Mouse (Mus musculus) inflammation-experienced regulatory T-cells (primary cell): ENCODE data around the gene Tlx2. TPM values are rescaled to one million over a fixed set of nuclear protein-coding genes. Genes with fewer than 3 reads are reported as not detected.

Source experiments
- polyA plus RNA-seq, 2 experiments: library from polyadenylated mRNA; unstranded; fragments of 100-300 nt; shearing (Covaris generic); gene quantifications; one replicate each; pipeline ENCODE4 v1.2.1; 2017

The Tlx2 gene
- 1 to 10 TPM in 1 of 2 experiments, not detected in 1; 1.1 TPM for polyA plus RNA-seq

DNA sequence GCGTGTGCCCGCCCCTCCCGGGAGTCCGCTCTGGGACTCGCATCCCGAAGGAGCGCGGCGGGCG, at the start of gene Tlx2:
Gene Tlx2 (minus strand): TSS at position 47 of the 64 bp plus-strand sequence.

DNA sequence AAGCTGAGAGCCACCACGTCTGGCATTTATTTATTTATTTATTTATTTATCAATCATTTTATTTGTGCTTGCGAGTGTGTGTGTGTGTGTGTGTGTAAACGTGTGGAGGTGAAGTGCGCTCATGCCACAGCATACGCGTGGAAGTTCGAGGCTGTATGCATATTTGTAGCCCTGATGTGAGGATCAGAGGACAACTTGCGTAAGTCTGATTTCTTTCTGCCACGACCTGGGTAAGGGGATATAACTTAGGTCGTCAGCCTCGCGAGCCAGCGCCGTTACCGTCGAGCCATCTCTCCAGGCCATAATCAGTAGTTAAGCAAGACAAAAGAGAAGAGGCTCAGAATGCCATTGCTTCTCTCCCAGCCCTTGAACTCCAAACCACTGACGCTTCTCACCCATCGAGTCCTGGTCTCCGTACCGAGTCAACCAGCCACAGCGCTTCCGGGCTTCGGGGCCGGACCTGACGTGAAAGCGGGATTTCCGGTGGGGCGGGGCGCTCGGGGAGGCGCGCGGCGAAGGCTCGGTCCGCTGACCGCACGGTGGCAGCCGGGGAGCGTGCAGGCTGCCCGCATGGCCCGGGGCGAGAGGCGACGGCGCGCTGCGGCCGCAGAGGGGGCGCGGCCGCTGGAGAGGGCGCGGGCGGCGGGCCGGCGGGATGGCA, 45.0 kb upstream of the Tlx2 start, which contains the start of gene Mogs:
Gene Mogs (plus strand): TSS at position 486 of the 661 bp plus-strand sequence.

DNA sequence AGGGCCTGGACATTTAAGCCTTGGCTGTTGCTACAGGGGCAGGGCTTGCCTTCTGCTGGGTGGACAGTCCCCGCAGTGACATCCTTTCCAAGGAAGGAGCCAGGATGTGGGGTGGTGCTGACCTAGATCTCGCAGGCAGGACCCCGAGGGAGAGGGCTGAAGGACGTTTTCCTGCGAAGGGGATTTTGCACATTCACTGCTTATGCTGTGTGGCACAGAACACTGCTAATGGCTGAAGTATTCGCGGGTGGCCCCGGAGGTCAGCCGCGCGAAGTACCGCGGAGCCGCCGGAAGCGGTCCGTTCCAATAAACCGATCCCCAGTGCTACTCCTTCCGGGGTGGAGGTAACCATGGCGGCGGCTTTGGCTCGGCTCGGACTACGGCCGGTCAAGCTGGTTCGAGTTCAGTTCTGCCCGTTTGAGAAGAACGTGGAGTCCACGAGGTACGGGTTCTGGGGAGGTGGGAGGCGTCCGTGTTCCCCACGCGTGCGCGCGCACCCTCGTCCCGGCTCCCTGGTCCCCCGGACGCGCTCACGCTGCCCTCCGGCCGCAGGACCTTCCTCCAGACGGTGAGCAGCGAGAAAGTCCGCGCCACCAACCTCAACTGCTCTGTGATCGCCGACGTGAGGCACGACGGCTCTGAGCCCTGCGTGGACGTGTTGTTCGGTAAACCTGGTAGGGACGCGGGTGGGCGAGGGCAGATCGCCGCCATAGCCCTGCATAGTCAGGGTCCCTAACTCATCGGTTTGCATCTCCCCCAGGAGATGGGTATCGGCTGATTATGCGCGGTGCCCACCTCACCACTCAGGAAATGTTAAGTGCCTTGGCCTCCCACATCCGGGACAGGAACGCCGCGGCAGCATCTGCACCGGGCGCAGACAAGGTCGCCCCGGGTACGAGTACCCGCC, 38.9 kb upstream of the Tlx2 start, which contains the start of gene Mrpl53:
Gene Mrpl53 (plus strand): TSS at position 279 of the 907 bp plus-strand sequence.

DNA sequence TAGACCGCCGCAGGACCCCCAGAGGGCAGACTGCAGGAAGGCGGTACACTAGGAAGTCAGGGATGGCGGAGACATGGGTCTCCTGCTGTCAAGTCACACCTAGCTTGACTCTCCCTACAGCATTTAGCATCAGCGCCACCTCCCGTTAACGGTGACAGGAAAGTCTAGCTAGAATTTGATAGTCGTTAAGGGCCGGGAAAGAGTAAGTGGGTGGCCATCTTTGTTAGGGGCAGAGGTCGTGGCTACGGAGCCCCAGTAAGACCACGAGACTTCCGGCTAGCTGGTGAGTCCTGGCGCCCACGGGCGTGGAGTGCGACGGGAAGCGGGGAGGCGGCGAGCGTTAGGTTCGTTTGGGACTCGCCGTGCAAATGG, 31.2 kb upstream of the Tlx2 start, which contains the start of the genes Ccdc142 and Gm42688:
Gene Ccdc142 (plus strand): TSS at position 286 of the 372 bp plus-strand sequence.
Gene Gm42688 (plus strand): TSS at position 302 of the 372 bp plus-strand sequence.

DNA sequence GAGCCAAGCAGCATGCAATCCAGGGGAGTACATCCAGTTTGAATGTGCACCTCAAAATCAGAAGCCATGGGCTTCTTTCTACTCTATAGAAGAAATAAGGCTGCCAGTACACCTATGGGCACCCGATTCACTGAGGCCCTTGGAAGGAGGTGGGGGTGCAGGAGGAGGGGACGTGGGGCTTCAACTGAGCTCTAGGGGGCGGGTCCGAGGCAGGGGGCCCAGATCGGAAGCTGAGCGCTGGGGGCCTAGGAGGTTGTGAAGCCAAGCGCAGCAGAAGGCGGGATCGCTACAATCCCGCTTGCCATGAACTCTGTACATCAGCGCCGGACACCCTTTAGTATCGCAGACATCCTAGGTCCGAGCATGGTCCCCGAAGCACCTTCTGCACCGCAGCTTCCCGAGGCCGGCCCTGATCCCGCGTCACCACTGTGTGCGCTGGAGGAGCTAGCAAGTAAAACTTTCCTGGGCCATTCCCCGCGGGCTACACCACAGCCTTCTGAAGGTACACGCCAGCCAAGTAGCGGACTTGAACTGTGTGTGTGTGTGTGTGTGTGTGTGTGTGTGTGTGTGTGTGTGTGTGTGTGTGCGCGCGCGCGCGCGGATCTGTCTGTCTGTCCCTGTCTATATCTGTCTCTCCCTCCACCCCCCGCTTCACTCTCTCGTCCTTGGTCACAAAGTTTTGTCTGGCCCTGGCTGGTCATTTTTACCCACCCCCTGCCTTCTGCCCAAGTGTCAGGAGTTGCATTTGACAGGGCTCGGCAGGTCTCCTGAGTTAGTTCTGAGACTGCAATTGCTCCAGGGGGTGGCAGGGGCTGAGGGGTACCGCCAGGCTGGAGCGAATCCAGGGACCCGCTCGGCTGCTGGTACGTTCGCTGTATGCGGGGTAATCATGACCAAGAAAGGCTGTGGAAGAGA, 16.3 kb upstream of the Tlx2 start, which contains the start of gene Lbx2:
Gene Lbx2 (plus strand): TSS at position 247 of the 915 bp plus-strand sequence.

DNA sequence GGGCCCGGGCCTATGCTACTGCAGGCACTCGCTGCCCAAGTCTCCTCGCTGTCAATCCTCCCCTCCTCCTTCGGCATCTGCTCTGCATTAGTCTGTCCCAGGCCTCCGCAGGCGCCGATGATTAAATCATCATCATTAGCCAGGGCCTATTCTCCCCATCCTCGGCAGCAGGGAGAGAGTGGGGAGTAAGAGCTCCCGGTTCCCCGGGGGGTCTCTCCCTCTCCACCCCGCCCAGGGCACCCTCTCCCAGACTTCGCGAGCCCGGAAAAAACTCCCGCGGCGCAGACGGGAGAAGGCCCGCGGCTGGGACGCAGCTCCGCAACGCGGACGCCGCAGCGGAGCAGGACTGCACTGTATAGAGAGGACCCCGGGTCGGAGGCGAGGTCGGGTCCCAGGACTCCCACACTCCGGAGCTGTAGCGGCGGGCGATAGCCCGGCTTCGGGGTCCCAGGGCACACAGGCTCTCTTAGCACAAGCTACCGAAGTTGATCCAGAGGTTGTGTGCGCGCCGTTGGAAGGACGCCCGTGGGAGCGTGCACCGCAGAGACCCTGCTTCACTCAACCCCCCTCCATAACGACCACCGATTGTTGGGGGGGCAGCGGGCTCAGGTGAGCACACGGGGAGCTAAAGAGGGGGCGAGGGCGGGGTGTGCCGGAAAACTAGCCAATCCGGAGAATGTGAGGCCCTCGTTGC, 7.7 kb upstream of the Tlx2 start, which contains the start of gene Pcgf1:
Gene Pcgf1 (plus strand): TSS at position 240 of the 694 bp plus-strand sequence.

DNA sequence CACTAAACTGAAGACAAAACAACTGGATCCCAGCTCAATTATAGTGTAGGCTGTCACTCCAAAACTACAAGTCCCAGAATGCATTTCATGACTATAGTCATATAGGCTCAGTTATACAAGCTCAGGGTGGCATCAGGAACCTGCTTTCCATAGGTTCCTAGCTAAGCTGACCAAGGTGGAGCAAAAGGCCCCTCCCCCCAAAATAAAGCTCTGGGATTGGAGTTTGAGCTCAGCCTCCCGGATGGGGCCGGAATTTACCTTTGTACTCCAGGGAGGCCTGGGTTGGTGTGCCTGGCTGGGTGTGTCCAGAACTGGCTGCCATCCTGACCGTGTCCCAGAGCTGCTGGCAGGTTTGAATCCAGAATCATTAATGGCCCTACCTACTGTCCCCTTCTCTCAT, 12.3 kb downstream of the Tlx2 start, which contains the start of gene Dqx1:
Gene Dqx1 (plus strand): TSS at position 55 of the 400 bp plus-strand sequence.

DNA sequence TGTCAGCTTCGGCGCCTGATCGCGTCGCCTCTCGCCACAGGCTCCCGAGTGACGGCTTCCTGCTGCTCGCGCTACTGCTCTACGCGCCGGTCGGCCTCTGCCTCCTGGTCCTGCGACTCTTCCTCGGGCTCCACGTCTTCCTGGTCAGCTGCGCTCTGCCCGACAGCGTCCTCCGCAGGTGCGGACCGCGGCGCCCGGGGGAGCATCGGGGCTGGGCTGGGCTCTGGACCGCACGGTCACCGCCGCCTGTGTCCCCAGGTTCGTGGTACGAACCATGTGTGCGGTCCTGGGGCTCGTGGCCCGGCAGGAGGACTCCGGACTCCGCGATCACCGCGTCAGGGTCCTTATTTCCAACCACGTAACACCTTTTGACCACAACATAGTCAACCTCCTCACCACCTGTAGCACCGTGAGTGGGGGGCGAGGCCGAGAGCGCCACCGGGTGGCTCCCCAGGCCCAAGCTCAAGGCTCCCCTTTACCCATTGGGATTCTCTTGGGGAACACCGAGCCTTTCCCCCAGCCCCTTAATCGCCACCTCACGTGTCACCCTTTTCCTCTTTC, 15.1 kb downstream of the Tlx2 start, which contains the start of gene Htra2:
Gene Htra2 (minus strand): TSS at position 403 of the 561 bp plus-strand sequence.

DNA sequence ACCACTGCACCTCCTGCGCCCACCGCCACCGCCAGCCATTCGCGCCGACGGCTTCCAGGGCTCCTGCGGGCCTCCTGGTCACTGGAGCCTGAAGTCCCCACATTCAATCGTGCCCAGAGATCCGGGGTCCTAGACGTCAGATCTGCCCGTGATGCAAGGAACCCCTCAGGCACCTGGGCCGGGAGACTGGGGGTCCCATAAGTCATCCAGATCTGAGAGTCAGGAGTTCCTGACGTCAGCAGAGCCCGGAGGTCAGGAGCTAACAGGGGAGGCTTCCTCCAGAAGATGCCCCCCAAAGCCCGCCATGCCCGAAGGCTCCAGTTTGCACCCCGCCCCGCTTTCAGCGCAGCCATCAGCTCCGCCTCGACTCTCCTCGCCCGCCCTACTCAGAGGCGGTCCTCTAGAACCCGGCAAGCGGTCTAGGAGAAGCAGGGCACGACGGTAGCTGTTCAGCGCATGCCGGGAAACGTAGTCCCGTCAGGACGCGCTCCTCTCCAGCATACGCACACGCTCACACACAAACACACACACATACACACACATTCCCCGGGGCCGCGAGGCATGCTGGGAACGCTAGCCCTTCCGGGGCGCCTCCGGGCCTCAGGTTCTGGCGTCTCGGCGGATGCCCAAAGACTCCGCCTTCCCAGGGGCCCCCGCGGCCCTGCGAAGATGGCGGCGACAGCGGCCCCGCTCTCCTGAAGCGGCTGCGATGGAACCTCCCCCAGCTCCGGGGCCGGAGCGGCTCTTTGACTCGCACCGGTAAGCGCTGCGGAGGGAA, 15.8 kb downstream of the Tlx2 start, which contains the start of gene Aup1:
Gene Aup1 (plus strand): TSS at position 448 of the 778 bp plus-strand sequence.

DNA sequence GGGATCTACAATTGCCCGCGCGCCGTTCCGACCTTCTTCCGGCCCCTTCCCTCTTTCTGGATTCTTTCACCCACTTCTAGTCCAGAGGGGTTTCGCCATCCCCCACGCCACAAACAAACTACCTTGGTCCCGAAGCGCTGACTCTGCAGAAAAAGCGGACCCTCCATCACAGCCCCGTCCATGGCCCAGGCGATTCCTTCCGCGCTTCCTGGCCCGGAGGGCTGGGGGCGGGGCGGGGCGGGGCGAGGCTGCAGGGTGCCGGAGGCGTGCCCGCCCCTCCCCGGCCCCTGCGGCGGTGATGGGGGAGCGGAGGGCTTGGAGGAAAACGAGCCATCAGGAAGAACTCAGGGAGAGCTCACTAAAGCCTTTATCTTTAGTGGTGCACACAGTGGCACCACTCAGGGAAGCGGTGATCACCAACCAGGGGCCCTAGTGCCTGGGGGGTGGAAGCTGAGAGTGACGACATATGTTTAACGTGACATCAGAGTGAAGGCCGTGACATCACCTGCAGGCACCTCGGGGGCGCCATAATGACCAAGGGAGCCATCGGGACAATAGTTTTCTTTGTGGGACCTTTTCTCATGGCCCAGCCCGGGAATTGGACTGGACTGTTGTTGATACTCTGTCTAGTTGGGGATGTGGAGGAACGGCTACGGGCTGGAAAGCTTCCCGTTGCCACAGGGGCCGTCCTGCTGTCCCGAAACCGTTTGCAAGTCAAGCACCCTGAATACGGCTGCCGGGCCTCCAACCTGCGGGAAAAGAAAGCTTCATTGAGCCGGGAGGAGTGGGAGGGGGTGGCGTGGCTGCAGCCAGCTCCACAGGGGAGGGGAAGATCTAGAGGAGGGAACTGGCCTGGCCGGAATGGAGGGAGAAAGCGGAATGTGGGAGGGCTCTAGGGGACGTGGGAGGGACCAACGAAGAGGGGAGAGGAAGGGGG, 36.6 kb downstream of the Tlx2 start, which contains the start of the genes Dok1 and Loxl3:
Gene Dok1 (minus strand): TSS at position 223 of the 937 bp plus-strand sequence.
Gene Loxl3 (plus strand): TSS at position 925 of the 937 bp plus-strand sequence.

Other genes with a start within 250 kb of the Tlx2 start
- gene Sema4f, start 130.5 kb downstream of the Tlx2 start, polyA plus RNA-seq: 10 to 100 TPM in 1 of 2 experiments, 1 to 10 TPM in 1; 7.1 to 20.7 TPM
- gene M1ap, start 123.4 kb downstream of the Tlx2 start, polyA plus RNA-seq: 1 to 10 TPM in 1 of 2 experiments, under 1 TPM in 1; 0.43 to 1.6 TPM
- 10 to 100 TPM; 36.1 to 52.2 TPM for gene Dok1, start 36.8 kb downstream of the Tlx2 start, polyA plus RNA-seq
- gene Loxl3, start 36.1 kb downstream of the Tlx2 start, polyA plus RNA-seq: 1 to 10 TPM in 1 of 2 experiments, under 1 TPM in 1; 0.45 to 1.5 TPM
- gene Aup1, start 15.8 kb downstream of the Tlx2 start, polyA plus RNA-seq: 100 to 1,000 TPM; 515 to 545 TPM
- gene Htra2, start 15.0 kb downstream of the Tlx2 start, polyA plus RNA-seq: 10 to 100 TPM; 65.2 to 79.9 TPM
- 1 to 10 TPM; 4.0 to 5.2 TPM for gene Dqx1, start 12.4 kb downstream of the Tlx2 start, polyA plus RNA-seq
- 10 to 100 TPM; 43.3 to 49.9 TPM for gene Pcgf1, start 7.6 kb upstream of the Tlx2 start, polyA plus RNA-seq
- under 1 TPM in 1 of 2 experiments, not detected in 1; 0.71 TPM for gene Lbx2, start 16.1 kb upstream of the Tlx2 start, polyA plus RNA-seq
- gene Ccdc142, start 31.3 kb upstream of the Tlx2 start, polyA plus RNA-seq: 10 to 100 TPM in 1 of 2 experiments, 1 to 10 TPM in 1; 6.6 to 25.0 TPM
- 10 to 100 TPM; 12.7 to 25.2 TPM for gene Gm42688, start 31.3 kb upstream of the Tlx2 start, polyA plus RNA-seq
- gene Mrpl53, start 38.7 kb upstream of the Tlx2 start, polyA plus RNA-seq: 10 to 100 TPM; 52.5 to 67.4 TPM
- 100 to 1,000 TPM; 137 to 144 TPM for gene Mogs, start 45.2 kb upstream of the Tlx2 start, polyA plus RNA-seq
- gene Wbp1, start 51.3 kb upstream of the Tlx2 start, polyA plus RNA-seq: 10 to 100 TPM; 70.7 to 97.0 TPM
- gene Ino80b, start 55.1 kb upstream of the Tlx2 start, polyA plus RNA-seq: 10 to 100 TPM; 44.9 to 52.2 TPM
- 1 to 10 TPM in 1 of 2 experiments, under 1 TPM in 1; 0.61 to 1.1 TPM for gene Rtkn, start 65.2 kb upstream of the Tlx2 start, polyA plus RNA-seq
- under 1 TPM in 1 of 2 experiments, not detected in 1; 0.35 TPM for gene Wdr54, start 86.1 kb upstream of the Tlx2 start, polyA plus RNA-seq
- not detected for gene 1700003E16Rik, start 86.1 kb upstream of the Tlx2 start, polyA plus RNA-seq
- gene Dctn1, start 95.6 kb upstream of the Tlx2 start, polyA plus RNA-seq: 100 to 1,000 TPM in 1 of 2 experiments, 10 to 100 TPM in 1; 65.2 to 105 TPM
- under 1 TPM; 0.48 to 0.61 TPM for gene Slc4a5, start 149.5 kb upstream of the Tlx2 start, polyA plus RNA-seq